Mouse (Mus musculus) adrenal gland, postnatal 36 days (tissue): ENCODE measurements around the gene Gm266. TPM values are rescaled to one million over a fixed set of nuclear protein-coding genes. Genes with fewer than 3 reads are reported as not detected.

Source experiments
- DNase-seq, 2 experiments: peaks; one replicate each; pipeline ENCODE4 v3.0.0; 2021; ENCODE audit warnings: mixed read lengths in 1 of 2
- total RNA-seq, 2 experiments: library from RNA; stranded (reverse); gene quantifications; 2 replicates each; pipeline ENCODE4 v1.2.3; 2021

The Gm266 gene
- total RNA-seq, 2 experiments from 2014 or later: 0.53 TPM; not detected in 1

DNA sequence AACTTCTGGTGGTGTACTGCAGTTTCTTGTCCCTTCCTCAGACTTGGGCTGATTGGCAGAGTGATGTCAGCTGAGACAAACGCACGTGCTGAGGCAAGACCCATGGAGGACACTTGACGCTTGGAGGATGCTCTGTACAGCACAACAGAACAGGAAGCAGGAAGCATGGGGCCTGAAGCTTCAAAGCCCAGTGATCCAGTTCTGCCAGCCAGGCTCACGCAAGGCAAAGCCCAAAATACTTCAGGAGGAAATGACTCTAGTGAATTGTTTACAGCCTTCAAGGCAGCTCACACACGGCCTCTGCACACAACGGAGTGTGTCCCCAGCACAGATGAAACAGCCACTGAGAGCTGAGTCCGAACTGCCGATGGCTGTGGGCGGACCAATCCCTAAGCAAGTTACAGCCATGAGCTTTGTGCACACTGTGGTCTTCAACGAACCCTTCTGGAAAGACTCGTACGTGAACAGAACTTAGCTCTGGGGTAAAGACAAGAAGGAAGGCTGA, 17.5 kb upstream of the Gm266 start:
- DNase-seq: no peak

- no peak for DNase-seq
Observed at GRCm38 (mm10) chr12:111500725-111501124, 15.1 kb upstream of the Gm266 start.

GRCm38 (mm10) chr12:111499617-111500016, 14.0 kb upstream of the Gm266 start:
- DNase-seq: no peak

DNA sequence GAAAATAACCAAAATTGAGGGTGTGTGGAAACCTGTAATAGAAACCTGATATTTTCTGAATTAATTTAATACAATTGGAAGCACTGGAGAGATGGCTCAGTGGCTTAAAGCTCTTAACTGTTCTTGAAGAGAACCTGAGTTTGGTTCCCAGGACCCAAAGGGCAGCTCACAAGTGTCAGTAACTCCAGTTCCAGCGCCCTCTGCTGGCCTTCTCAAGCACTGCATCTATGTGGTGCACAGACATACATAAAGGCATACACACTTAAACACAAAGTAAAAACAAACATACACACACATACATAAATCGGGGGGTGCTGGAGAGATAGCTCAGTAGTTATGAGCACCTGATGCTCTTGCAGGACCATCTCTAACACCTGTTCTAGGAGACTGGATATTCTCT, 11.5 kb upstream of the Gm266 start:
- no peak for DNase-seq

DNA sequence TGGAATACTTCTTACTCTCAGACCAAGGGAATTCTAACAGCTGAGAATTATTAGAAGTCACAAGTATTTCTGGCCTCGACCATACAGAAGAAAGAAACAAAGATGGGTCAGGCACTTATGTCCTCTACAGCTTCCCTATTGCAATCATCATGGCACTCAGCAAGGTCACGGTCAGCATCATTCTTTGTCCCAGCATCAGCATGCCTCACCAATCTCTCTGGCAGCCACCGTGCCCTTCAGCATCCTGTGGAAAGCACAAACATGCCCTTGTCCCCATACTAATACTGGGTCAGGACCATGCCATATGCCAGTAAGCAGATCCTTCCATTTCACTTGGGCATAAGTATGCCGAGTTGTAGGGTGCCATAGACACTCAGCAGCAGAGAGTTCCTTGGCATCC, 9.3 kb upstream of the Gm266 start:
- peak in 1 of 2 experiments; percentile 40 for DNase-seq

- DNase-seq: no peak
Observed at GRCm38 (mm10) chr12:111489261-111489865, 3.7 kb upstream of the Gm266 start.

DNA sequence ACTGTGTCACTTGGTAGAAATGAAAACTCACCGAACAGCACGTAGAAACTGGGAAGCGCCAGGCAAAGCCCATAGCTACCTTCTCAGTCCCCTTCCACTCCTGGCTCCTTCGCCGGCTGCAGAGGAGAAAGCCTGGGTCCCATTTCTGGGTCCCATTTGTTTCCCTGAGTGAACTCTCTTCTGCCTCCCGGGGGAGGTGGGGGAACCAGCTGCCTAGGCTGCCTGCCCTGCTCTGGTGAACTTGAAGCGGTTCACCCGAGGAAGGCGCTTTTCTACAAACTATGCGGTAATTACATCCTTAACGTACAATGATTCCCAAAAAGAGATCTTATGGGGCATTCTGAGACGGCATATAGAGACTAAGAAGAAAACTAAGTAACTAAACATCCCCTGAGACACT, 832 bp upstream of the Gm266 start:
- DNase-seq: no peak

- DNase-seq: no peak
Observed at GRCm38 (mm10) chr12:111485046-111485651, 474 bp downstream of the Gm266 start.

- DNase-seq: peak in 1 of 2 experiments; percentile 51
Observed at GRCm38 (mm10) chr12:111479917-111480316, 5.7 kb downstream of the Gm266 start.

GRCm38 (mm10) chr12:111478924-111479323, 6.7 kb downstream of the Gm266 start:
- no peak for DNase-seq

GRCm38 (mm10) chr12:111474893-111475643, 10.6 kb downstream of the Gm266 start:
- peak; percentile 56 to 66 for DNase-seq

DNA sequence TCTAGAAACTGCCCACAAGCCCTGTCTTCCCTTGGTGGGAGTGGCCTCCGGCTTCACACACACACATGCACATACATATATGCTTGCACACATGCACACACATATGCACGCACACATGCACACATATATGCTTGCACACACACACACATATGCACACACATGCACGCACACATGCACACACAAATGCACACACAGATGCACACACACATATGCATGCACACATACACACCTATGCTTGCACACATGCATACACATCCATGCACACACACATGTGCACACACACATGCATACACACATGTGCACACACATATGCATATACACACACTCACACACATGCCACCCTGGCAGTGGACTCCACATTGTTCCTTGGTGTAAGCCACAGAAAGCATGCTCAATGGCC, 11.2 kb downstream of the Gm266 start:
- DNase-seq: no peak

- no peak for DNase-seq
Observed at GRCm38 (mm10) chr12:111472886-111473285, 12.7 kb downstream of the Gm266 start.

DNA sequence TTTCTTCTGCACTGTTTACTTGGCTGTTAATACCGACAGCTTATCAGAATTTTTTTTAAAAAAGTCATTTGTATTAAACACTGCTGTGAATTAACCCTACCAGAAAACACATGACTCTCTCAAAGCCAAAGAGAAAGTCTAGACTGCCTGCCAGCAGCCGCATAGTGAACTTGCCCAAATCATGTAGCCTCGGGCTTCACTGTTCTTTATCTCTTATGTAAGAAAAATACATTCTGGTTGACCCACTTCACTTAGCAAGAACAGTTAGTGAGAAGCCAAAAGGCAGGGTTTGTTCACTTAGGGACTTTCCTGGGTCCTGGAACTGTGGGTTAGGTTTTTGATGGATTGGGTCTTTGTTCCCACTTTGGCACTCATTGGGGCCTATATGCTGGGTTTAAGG, 13.9 kb downstream of the Gm266 start:
- no peak for DNase-seq

DNA sequence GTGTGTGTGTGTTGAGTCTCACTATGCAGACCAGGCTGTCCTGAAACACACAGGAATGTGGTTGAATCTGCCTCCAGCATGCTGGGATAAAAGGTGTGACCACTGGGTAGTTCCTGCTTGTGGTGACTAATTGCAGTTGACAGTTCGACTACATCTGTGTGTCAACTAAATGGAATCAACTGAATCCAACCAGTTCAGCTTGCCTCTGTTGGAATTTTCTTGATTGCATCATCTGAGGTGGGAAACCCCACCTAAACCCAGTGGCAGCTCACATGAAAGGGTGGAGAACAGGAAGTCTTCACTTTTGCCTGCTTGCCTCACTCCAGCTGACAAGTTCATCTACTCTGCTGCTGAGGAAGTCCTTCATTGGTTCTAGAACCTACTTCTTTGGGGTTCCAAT, 14.5 kb downstream of the Gm266 start:
- no peak for DNase-seq

GRCm38 (mm10) chr12:111469507-111469906, 16.1 kb downstream of the Gm266 start:
- DNase-seq: peak; percentile 78 to 87

DNA sequence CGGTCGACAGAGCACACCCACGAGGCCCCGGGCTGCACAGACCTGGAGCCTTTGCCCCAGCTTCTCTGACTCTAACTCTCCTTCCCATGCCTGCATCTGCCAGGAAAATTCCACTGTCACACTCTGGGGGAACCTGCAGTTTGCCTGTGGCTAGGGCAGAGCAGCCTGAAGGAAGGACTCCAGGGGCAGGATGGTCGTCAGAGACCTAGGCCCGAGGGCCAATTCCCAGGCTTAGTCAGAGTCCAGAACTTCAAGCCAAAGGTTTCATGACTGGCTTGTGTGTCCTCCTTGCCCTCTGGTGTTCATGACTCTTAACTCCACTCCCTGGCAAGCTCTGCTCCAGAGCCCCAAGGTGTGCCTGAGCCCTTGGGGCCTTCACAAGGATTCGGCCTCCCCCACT, 17.4 kb downstream of the Gm266 start:
- no peak for DNase-seq

- DNase-seq: no peak
Observed at GRCm38 (mm10) chr12:111466369-111466768, 19.3 kb downstream of the Gm266 start.

- no peak for DNase-seq
Observed at GRCm38 (mm10) chr12:111463570-111463969, 22.1 kb downstream of the Gm266 start.

- DNase-seq: no peak
Observed at GRCm38 (mm10) chr12:111457742-111458141, 27.9 kb downstream of the Gm266 start.

DNA sequence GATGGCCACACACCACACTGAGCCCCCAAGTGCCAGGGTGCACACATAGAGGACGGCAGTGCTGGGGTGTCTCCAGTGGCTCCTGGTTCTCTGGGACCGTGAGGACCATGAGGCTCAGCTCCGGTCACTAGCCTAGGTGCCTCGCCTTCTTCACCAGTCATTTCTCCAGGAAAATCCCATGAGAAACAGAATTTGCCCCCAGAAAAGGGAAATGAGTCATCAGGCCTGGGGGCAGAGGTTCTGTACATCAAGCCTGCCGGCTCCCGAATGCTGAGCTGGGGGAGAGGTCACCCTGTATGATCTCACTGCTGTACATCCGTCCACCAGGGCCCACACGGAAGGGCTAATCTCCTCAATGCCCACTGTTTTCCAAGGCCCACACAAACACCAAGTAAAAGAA, 29.8 kb downstream of the Gm266 start:
- no peak for DNase-seq

DNA sequence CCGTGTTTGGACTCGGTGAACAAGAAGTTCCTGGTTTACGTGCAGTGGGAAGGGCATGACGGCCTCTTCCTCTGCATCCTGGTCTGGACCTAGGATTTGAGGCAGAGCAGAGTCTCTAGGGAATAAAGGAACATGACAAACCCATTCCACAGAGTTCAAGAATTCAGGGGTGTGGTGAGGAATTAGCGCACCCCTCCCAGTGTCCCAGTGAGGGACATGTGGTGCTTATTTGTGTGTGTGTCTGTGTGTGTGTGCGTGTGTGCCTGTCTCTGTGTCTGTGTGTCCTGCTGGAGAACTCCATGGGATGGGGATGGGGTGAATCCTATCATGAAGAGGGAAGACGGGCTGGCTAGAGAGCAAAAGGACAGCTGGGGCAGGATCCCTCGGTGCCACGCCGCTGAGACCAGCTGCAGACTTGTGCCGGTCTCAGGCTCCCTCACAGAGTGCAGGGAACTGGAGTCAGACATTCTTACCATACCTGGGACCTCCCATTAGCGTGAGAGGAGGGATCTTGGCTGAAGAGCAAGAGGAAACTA, 30.2 kb downstream of the Gm266 start:
- DNase-seq: no peak
